Mouse (Mus musculus): ENCODE measurements around the gene Aamdc.

Gene Aamdc

GRCm38 (mm10) chr7:97514786-97515185, 64.5 kb downstream of the Aamdc start:
- DNase-seq (ENCODE audit: low read depth, low spot score) = no peak

GRCm38 (mm10) chr7:97500555-97501209, 78.6 kb downstream of the Aamdc start:
- DNase-seq (ENCODE audit: low read depth, low spot score) = no peak

Measured in WW6 (cell line).